Mouse (Mus musculus) lung, postnatal 0 days (tissue): Measurements from ENCODE around the gene Slc4a8.

ENCODE experiments used
- CTCF ChIP-seq: IDR thresholded peaks from 2 replicates; pipeline ENCODE4 v1.5.1; 2016; ENCODE audit warnings: antibody characterized with exemption, mild to moderate bottlenecking
- EP300 ChIP-seq: IDR thresholded peaks from 2 replicates; pipeline ENCODE4 v1.6.1; 2016; ENCODE audit warnings: antibody characterized with exemption, mild to moderate bottlenecking, control low read depth

GRCm38 (mm10) chr15:100731081-100731480, 30.5 kb upstream of the Slc4a8 start:
- TF ChIP-seq CTCF = no peak
- TF ChIP-seq EP300 = no peak
